Mouse (Mus musculus) neural tube, embryonic 13.5 days (tissue): ENCODE data around the gene Hmgcl. TPM values are rescaled to one million over a fixed set of nuclear protein-coding genes. Genes with fewer than 3 reads are reported as not detected.
A peak's percentile ranks its signal among the peaks of the same experiment; 100 is the strongest.

Experiments used
- ATAC-seq: fragments of 200-750 bp; cut with Nextera tagmentation; 2 replicates; pipeline ENCODE4 v1.8.0; 2017; ENCODE audit warnings: low read depth, mild to moderate bottlenecking, moderate TSS enrichment, moderate library complexity
- H3K27ac ChIP-seq: fragments of 300-500 bp; sonication (generic); replicated peaks from 2 replicates; pipeline ENCODE4 v1.5.1; 2015; ENCODE audit warnings: moderate library complexity, mild to moderate bottlenecking, inconsistent platforms
- H3K27me3 ChIP-seq: fragments of 300-500 bp; sonication (generic); 2 replicates; pipeline ENCODE4 v1.6.1; 2015; ENCODE audit warnings: mild to moderate bottlenecking, inconsistent platforms
- H3K36me3 ChIP-seq: fragments of 300-500 bp; sonication (generic); 2 replicates; pipeline ENCODE4 v1.6.1; 2015; ENCODE audit warnings: mild to moderate bottlenecking, inconsistent platforms
- H3K4me1 ChIP-seq: fragments of 300-500 bp; sonication (generic); replicated peaks from 2 replicates; pipeline ENCODE4 v1.6.1; 2015; ENCODE audit warnings: inconsistent platforms
- H3K4me2 ChIP-seq: fragments of 300-500 bp; sonication (generic); 2 replicates; pipeline ENCODE4 v1.6.1; 2015; ENCODE audit warnings: inconsistent platforms, mild to moderate bottlenecking, moderate library complexity
- H3K4me3 ChIP-seq: fragments of 300-500 bp; sonication (generic); 2 replicates; pipeline ENCODE4 v1.5.1; 2015; ENCODE audit warnings: mild to moderate bottlenecking, inconsistent platforms
- H3K9ac ChIP-seq: fragments of 300-500 bp; sonication (generic); 2 replicates; pipeline ENCODE4 v1.6.1; 2015; ENCODE audit warnings: moderate library complexity, mild to moderate bottlenecking, inconsistent platforms
- H3K9me3 ChIP-seq: fragments of 300-500 bp; sonication (generic); 2 replicates; pipeline ENCODE4 v1.6.1; 2016; ENCODE audit warnings: inconsistent platforms
- WGBS: fragments of 180-500 bp; shearing (Covaris S2); methylation state at CpG from one replicate; pipeline ENCODE4 v1.1.7; 2015; 5-methylcytosine and 5-hydroxymethylcytosine counted together
- polyA plus RNA-seq: library from polyadenylated mRNA; unstranded; fragments of >200 nt; fragmentation: Nextera tagmentation; extraction: Ambion mirVana; gene quantifications from 2 replicates; pipeline ENCODE4 v1.2.1, GENCODE M21; 2015

The Hmgcl gene
- 58.2 and 59.6 TPM in 2 replicates for polyA plus RNA-seq

DNA sequence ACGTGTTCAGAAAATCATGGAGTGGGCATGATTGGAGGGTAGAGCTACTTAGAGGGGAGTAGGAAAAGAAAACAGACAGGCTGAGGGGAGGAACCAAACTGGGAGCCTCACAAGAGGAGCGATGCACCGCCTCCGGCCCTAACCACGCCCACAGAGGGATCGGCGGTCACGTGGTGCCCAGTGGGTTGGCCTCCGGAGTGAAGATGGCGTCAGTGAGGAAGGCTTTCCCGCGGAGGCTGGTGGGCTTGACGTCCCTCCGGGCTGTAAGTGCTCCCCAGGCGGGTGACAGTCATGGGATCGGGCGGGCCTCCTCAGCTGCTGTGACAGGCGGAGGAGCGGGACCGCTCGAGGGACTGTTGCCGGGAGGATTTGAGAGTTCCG, at the start of gene Hmgcl:
TSS of gene Hmgcl (plus strand) at position 171 of the 381 bp plus-strand sequence.
- 0 out of 2 replicates have a peak, but pooled peaks cover 1% of the 10 kb centered on the region for H3K9me3 ChIP-seq

DNA sequence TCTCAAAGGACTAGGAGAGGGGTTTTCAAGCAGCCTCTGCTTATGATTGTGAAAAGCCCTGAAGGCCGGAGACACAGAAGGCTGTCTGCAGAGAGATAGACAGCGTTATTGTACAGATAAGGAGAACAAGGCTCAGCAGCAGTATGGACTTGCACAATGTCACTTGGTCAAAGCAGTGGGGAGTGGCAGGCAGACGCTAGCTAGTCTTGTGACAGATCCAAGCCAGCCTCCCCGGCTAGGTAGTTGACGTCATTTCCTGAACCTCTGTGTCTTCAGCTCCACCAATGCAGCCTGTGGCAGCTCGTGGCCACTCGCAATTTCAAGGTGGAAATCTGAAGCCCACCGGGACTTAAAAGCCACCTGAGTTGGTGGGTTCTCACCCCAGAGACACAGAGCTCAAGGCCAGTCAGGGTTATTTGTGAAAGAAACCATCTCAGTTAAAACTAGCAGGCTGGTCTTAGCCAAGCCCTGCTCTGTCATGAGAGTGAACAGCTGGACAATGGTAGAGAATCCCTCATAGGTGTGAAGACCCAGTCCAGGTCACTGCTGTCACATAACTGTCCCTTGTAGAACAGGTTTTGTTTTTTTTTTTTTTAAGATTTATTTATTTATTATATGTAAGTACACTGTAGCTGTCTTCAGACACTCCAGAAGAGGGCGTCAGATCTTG, 47.7 kb upstream of the Hmgcl start:
- H3K9me3 ChIP-seq: no peaks in the 10 kb centered on the region
- WGBS: 78% methylated on average over 9 of the region's 9 CpGs

More for the DNA sequence above, at the start of gene Hmgcl:
- Histone ChIP-seq H3K27ac (peak within 1 kb of the TSS; percentile 79), H3K27me3 (no peaks in the 10 kb centered on the region), H3K4me3 (peak within 1 kb of the TSS; percentile 83), H3K36me3 (peaks cover 9% of the 10 kb centered on the region), H3K9ac (peak within 1 kb of the TSS; percentile 83), H3K4me2 (peak within 1 kb of the TSS; percentile 86), H3K4me1 (peaks cover 33% of the 10 kb centered on the region)
- 0% methylated on average over 23 of the region's 23 CpGs for WGBS
- ATAC-seq: peak; percentile 93

DNA sequence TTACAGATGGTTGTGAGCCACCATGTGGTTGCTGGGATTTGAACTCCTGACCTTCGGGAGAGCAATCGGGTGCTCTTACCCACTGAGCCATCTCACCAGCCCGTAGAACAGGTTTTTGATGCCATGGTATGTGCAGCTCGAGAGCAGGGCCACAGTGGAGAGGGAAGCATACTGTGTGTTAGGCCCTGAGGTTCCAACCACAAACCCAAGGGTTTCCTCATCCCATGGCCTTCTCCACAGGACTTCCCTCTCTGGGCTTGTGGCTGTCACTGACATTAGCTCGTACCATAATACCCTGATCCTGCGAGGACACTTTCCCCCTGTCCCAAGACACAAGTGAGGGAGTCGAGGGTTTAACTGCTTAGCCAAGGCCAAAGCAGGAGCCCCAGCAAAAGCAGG, 47.2 kb upstream of the Hmgcl start:
- ATAC-seq: no peak
- whole genome bisulfite sequencing: 88% methylated on average over 7 of the region's 7 CpGs

More for the DNA sequence above, 47.7 kb upstream of the Hmgcl start:
- Histone ChIP-seq H3K27me3 (no peaks in the 10 kb centered on the region), H3K9ac (no peak overlapping the region), H3K27ac (no peak overlapping the region), H3K4me2 (no peak overlapping the region), H3K4me3 (no peak overlapping the region), H3K36me3 (no peaks in the 10 kb centered on the region), H3K4me1 (no peaks in the 10 kb centered on the region)
- no peak for ATAC-seq

DNA sequence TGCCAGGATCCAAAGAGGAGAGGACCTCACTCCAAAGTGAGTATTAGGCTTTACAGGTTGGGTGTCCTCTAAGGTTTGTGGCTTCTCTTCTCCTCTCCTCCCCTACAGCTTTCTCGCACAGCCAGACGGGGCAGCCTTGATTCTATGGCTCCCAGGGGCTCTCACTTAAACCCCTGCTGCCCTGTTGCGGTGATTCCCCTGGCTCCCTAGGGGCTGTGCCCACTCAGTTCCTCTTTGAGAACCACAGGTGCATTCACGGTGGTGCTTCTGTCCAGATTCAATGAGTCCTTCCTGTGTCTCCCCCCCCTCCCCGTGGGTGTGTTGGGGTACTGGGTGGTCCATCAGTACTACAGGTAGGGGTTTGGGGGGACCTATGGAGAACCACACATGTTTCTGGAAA, 46.2 kb upstream of the Hmgcl start:
- no peak for ATAC-seq
- WGBS: 73% methylated on average over 5 of the region's 5 CpGs

More for the DNA sequence above, 47.2 kb upstream of the Hmgcl start:
- Histone ChIP-seq H3K27me3 (no peaks in the 10 kb centered on the region), H3K4me2 (no peak overlapping the region), H3K4me3 (no peak overlapping the region), H3K36me3 (no peaks in the 10 kb centered on the region), H3K9ac (no peak overlapping the region), H3K9me3 (no peaks in the 10 kb centered on the region), H3K27ac (no peak overlapping the region), H3K4me1 (no peaks in the 10 kb centered on the region)

DNA sequence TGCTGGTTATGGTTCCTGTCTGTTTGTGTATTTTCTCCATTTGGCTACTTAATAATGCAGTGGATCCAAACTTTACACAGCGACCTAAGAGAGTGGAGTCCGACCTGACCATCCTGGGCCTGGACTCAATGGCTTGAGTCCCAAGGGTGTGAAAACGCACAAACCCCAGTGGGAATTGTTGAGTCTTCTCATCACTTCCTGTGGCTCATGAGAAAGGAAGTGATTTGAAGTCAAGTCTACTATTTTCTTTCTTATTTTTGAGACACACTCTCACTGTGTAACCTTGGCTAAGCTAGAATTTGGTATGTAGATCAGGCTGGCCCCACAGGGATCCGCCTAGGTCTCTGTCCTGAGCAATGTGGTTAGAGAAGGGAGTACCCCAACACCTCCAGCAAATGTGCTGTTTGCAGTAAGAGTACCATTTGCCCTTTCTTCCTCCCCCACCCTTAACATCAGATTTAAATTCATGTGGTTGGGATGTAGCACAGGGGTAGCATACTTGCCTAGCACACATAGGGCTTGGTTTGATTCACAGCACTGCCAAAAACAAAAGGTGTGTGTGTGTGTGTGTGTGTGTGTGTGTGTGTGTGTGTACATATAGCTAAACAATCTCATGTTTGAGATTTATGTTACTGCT, 43.5 kb upstream of the Hmgcl start:
- Histone ChIP-seq H3K9ac (no peak overlapping the region), H3K4me3 (no peak overlapping the region), H3K27ac (no peak overlapping the region), H3K9me3 (no peaks in the 10 kb centered on the region), H3K4me2 (no peak overlapping the region), H3K36me3 (no peaks in the 10 kb centered on the region), H3K4me1 (no peaks in the 10 kb centered on the region), H3K27me3 (no peaks in the 10 kb centered on the region)
- WGBS: 88% methylated on average over 4 of the region's 4 CpGs
- ATAC-seq: no peak

More for the DNA sequence above, 46.2 kb upstream of the Hmgcl start:
- Histone ChIP-seq H3K27ac (no peak overlapping the region), H3K4me2 (no peak overlapping the region), H3K4me3 (no peak overlapping the region), H3K9me3 (no peaks in the 10 kb centered on the region), H3K27me3 (no peaks in the 10 kb centered on the region), H3K36me3 (no peaks in the 10 kb centered on the region), H3K4me1 (no peaks in the 10 kb centered on the region), H3K9ac (no peak overlapping the region)

DNA sequence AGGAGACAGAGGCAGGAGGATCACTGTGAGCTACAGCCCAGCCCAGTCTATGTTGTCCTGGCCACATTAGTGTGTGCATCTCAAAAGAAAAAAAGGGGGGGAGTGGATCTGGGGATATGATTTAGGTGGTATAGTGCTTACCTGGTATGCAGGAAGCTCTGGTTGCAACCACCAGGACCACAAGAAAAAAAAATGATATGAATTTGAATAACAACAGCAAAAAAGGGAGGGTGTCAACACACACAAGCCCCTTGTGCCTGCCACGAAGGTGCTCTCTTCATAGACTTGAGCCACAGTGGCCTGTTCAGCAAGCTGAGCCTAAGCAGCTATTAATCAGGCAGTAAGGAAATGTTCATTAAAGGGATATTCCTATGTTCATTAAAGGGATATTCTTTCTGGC, 41.4 kb upstream of the Hmgcl start:
- no peak overlapping the region for H3K4me3 ChIP-seq
- no peaks in the 10 kb centered on the region for H3K4me1 ChIP-seq
- no peak overlapping the region for H3K9ac ChIP-seq
- H3K4me2 ChIP-seq: no peak overlapping the region
- H3K27me3 ChIP-seq: no peaks in the 10 kb centered on the region
- H3K27ac ChIP-seq: no peak overlapping the region
- H3K9me3 ChIP-seq: no peaks in the 10 kb centered on the region
- ATAC-seq: no peak
- no peaks in the 10 kb centered on the region for H3K36me3 ChIP-seq
- 70% methylated on average over 1 of the region's 1 CpGs for WGBS

DNA sequence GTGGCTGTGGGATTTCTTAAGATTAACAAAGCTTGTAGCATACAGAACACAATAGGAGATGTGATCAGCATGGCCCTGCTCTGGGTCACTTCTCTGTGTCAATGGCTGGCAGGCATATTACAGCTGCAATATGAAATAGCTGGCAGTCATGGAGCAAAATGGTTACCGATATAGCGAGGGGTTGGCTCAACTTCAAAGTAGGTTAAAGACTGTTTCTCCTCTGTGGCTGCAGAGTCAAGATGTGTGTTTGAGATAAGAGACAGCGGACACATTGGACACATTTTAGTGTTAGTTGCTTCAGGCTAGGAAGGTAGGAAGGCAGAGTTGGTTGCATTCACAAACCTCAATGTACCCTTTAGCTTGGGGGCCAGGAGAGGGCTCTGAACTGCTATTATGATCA, 39.6 kb upstream of the Hmgcl start:
- no peak overlapping the region for H3K4me3 ChIP-seq
- no peak overlapping the region for H3K27ac ChIP-seq
- H3K9ac ChIP-seq: no peak overlapping the region
- H3K27me3 ChIP-seq: no peaks in the 10 kb centered on the region
- WGBS: 81% methylated on average over 3 of the region's 3 CpGs
- H3K9me3 ChIP-seq: no peaks in the 10 kb centered on the region
- no peak overlapping the region for H3K4me2 ChIP-seq
- 0 out of 2 replicates have a peak, but pooled peaks cover 2% of the 10 kb centered on the region for H3K4me1 ChIP-seq
- no peak for ATAC-seq
- H3K36me3 ChIP-seq: no peaks in the 10 kb centered on the region

DNA sequence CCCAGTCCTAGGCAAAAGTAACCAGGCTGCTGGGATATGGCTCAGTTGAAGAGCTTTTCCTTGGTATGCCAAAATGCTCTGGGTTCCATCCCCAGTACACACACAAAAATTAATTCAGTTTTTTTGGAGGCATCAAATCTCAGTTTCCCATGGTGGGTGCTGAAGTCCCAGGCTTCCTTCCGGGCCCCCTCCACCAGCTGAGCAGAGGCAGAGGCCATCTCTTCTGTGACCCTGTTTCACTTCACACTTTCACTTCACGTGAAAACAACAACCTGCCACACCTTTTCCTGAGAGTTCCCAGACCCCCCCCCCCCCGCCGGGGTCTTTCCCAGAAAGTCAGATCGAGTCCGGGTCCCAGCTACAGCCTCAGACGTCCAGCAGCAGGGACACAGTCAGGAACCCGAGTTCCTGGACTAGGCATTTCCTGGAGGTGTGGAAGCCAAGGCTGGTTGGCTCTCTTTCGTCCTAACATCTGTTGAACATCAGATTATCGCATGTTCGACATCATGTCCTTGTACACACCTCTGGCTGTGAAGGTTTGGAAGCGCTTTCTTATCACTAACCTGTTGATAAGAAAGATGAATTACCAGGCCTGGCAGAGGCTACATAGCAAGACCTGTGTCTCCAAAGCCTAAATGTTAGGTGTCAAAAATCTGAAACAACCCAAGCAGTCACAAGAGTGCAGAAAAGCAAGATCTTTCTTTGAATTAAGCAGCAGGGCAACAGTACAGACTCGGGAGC, 36.8 kb upstream of the Hmgcl start:
- H3K36me3 ChIP-seq: no peaks in the 10 kb centered on the region
- H3K4me1 ChIP-seq: peaks cover 13% of the 10 kb centered on the region
- no peak overlapping the region for H3K9ac ChIP-seq
- no peak overlapping the region for H3K27ac ChIP-seq
- no peak overlapping the region for H3K4me3 ChIP-seq
- ATAC-seq: no peak
- no peaks in the 10 kb centered on the region for H3K27me3 ChIP-seq
- no peaks in the 10 kb centered on the region for H3K9me3 ChIP-seq
- WGBS: 77% methylated on average over 13 of the region's 13 CpGs
- H3K4me2 ChIP-seq: no peak overlapping the region

DNA sequence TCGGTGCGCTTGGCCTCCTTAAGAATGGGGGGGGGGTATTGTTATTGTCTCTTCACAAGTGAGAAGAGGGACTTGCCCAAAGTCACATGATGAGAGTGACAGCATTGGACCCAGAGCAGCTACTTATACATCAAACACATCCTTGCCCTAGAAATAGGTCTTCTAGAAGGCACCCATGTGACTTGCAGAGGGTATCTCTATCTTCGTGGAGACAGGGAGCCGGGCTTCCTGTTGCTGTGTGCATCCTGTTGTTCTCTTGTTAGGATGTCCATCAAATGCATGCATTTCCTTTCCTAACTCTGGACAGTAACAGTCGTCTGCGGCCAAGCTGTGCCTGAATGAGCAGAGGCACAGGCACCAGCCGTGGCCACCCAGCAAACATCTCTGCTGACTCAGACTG, 34.7 kb upstream of the Hmgcl start:
- H3K27me3 ChIP-seq: no peaks in the 10 kb centered on the region
- H3K9ac ChIP-seq: no peak overlapping the region
- 74% methylated on average over 7 of the region's 7 CpGs for WGBS
- H3K27ac ChIP-seq: no peak overlapping the region
- no peaks in the 10 kb centered on the region for H3K36me3 ChIP-seq
- no peaks in the 10 kb centered on the region for H3K9me3 ChIP-seq
- peaks cover 13% of the 10 kb centered on the region for H3K4me1 ChIP-seq
- H3K4me2 ChIP-seq: no peak overlapping the region
- no peak overlapping the region for H3K4me3 ChIP-seq
- no peak for ATAC-seq

DNA sequence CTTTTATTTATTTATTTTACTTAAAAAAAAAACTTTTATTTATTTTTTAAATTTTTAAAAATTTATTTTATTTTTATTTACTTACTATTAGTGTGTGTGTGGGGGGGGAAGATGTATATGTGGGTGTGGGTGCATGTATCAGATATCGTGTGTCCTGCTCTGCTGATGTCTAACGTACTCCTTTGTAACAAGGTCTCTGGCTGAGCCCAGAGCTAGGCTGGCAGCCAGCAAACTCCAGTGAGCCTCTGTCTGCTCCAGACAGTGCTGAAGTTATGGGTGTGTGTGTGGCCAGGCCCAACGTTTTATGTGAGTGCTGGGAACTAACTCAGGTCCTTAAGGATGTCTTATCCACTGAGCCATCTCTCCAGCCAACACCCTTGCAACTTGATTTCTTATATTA, 34.1 kb upstream of the Hmgcl start:
- Histone ChIP-seq H3K36me3 (no peaks in the 10 kb centered on the region), H3K27me3 (no peaks in the 10 kb centered on the region), H3K9ac (no peak overlapping the region), H3K4me1 (peaks cover 13% of the 10 kb centered on the region), H3K9me3 (no peaks in the 10 kb centered on the region), H3K4me3 (no peak overlapping the region), H3K4me2 (no peak overlapping the region), H3K27ac (peak overlapping the region; percentile 62; the same call in 1 of the 2 replicates)
- 53% methylated on average over 3 of the region's 3 CpGs for WGBS
- ATAC-seq: no peak

DNA sequence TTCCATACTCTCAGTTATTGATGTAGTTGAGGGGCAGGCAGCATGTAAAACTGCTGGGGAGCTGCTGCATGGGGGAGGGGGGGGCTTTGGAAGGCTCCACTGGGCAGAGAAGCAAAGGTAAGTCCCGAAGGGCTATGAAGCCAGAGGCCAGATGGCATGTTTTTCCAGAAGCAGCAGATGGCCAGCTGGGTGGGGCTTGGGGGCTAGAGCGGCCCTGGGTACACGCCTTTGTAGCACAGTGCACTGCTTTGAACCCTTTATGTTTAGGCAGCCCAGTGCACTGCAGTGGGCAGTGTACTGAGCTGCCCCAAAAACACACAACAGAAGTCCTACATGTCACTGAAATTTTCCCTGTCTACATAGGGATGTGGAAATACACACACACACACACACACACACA, 33.4 kb upstream of the Hmgcl start:
- Histone ChIP-seq H3K9ac (no peak overlapping the region), H3K4me1 (peaks cover 13% of the 10 kb centered on the region), H3K4me3 (no peak overlapping the region), H3K4me2 (no peak overlapping the region), H3K27ac (peak overlapping the region; percentile 62), H3K9me3 (no peaks in the 10 kb centered on the region), H3K36me3 (no peaks in the 10 kb centered on the region), H3K27me3 (no peaks in the 10 kb centered on the region)
- peak; percentile 86 for ATAC-seq
- WGBS: 13% methylated on average over 3 of the region's 3 CpGs

DNA sequence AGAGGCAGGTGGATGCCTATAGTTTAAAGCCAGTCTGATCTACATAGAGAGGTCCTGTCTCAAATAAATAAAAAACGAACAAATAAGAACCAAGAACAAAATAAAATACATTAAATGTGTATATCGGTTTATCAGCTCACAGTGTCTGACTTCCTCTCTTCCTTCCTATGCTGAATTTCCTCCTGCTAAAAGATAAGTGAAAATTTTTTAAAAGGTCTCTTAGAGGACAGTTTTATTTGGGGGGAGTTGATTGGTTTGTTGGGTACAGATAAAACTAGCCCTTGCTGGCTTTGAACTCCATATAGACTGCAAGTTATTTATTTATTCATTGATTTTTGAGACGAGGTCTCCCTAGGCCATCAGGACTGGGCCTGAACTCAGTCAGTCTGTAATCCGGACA, 32.8 kb upstream of the Hmgcl start:
- Histone ChIP-seq H3K9me3 (no peaks in the 10 kb centered on the region), H3K4me3 (no peak overlapping the region), H3K27me3 (no peaks in the 10 kb centered on the region), H3K9ac (no peak overlapping the region), H3K36me3 (no peaks in the 10 kb centered on the region), H3K27ac (peak overlapping the region; percentile 62), H3K4me1 (peaks cover 13% of the 10 kb centered on the region), H3K4me2 (no peak overlapping the region)
- ATAC-seq: no peak
- WGBS: 74% methylated on average over 4 of the region's 4 CpGs
